Mouse (Mus musculus): ENCODE results near the gene Man1c1. TPM values are rescaled to one million over a fixed set of nuclear protein-coding genes. Genes with fewer than 3 reads are reported as not detected.

Man1c1 gene
- total and polyA plus RNA-seq, 3 experiments, result 0.05 TPM; not detected in 2

- peaks cover 84% of the 10 kb centered on the region for H3K36me3 ChIP-seq (replicated peaks)
- H3K9me3 ChIP-seq (replicated peaks), result no peaks in the 10 kb centered on the region
- ATAC-seq (ENCODE audit: extremely low read depth, insufficient number of reproducible peaks, low FRiP score, poor library complexity, severe bottlenecking) (no peak), DNase-seq (ENCODE audit: low spot score) (no peak)
- TF ChIP-seq POLR2AphosphoS5 (IDR thresholded peaks at IDR 0.05; ENCODE audit: insufficient replicate concordance, low read depth, low read length) (no peak), GATA2 (IDR thresholded peaks at IDR 0.05; ENCODE audit: borderline replicate concordance, low read depth, low read length) (no peak), TAL1 (conservative IDR thresholded peaks at IDR 0.05; ENCODE audit: low read depth, low read length) (no peak), GATA1 (IDR thresholded peaks at IDR 0.05; ENCODE audit: borderline replicate concordance, low read length) (no peak), CTCF (IDR thresholded peaks at IDR 0.05; ENCODE audit: low read depth, low read length) (no peak)
- no peak overlapping the region for H3K4me3 ChIP-seq (ENCODE audit: low read depth, low read length)
- no peaks in the 10 kb centered on the region for H3K27me3 ChIP-seq (ENCODE audit: insufficient read depth, low read length)
- H3K4me1 ChIP-seq (ENCODE audit: insufficient read depth, low read depth, low read length), result peaks cover 4% of the 10 kb centered on the region
Observed at GRCm38 (mm10) chr4:134739530-134739929, 35.4 kb upstream of the Man1c1 start.

- Histone ChIP-seq H3K9me3 (replicated peaks) (no peaks in the 10 kb centered on the region), H3K36me3 (replicated peaks) (peaks cover 63% of the 10 kb centered on the region), H3K4me3 (ENCODE audit: low read depth, low read length) (no peak overlapping the region), H3K27me3 (ENCODE audit: insufficient read depth, low read length) (peaks cover 5% of the 10 kb centered on the region; the same call in 1 of the 2 replicates), H3K4me1 (ENCODE audit: insufficient read depth, low read depth, low read length) (peaks cover 11% of the 10 kb centered on the region)
- DNase-seq (ENCODE audit: low spot score) (no peak), ATAC-seq (ENCODE audit: extremely low read depth, insufficient number of reproducible peaks, low FRiP score, poor library complexity, severe bottlenecking) (no peak)
- TF ChIP-seq CTCF (IDR thresholded peaks at IDR 0.05; ENCODE audit: low read depth, low read length) (no peak), TAL1 (conservative IDR thresholded peaks at IDR 0.05; ENCODE audit: low read depth, low read length) (no peak), GATA1 (IDR thresholded peaks at IDR 0.05; ENCODE audit: borderline replicate concordance, low read length) (no peak), GATA2 (IDR thresholded peaks at IDR 0.05; ENCODE audit: borderline replicate concordance, low read depth, low read length) (no peak), POLR2AphosphoS5 (IDR thresholded peaks at IDR 0.05; ENCODE audit: insufficient replicate concordance, low read depth, low read length) (no peak)
Observed at GRCm38 (mm10) chr4:134737365-134737910, 33.3 kb upstream of the Man1c1 start.

GRCm38 (mm10) chr4:134736147-134736546, 32.1 kb upstream of the Man1c1 start:
- peaks cover 9% of the 10 kb centered on the region; the same call in 1 of the 2 replicates for H3K27me3 ChIP-seq (ENCODE audit: insufficient read depth, low read length)
- ATAC-seq (ENCODE audit: extremely low read depth, insufficient number of reproducible peaks, low FRiP score, poor library complexity, severe bottlenecking), result no peak
- TF ChIP-seq GATA1 (IDR thresholded peaks at IDR 0.05; ENCODE audit: borderline replicate concordance, low read length) (no peak), GATA2 (IDR thresholded peaks at IDR 0.05; ENCODE audit: borderline replicate concordance, low read depth, low read length) (no peak), TAL1 (conservative IDR thresholded peaks at IDR 0.05; ENCODE audit: low read depth, low read length) (no peak), CTCF (IDR thresholded peaks at IDR 0.05; ENCODE audit: low read depth, low read length) (no peak), POLR2AphosphoS5 (IDR thresholded peaks at IDR 0.05; ENCODE audit: insufficient replicate concordance, low read depth, low read length) (no peak)
- no peak overlapping the region for H3K4me3 ChIP-seq (ENCODE audit: low read depth, low read length)
- no peaks in the 10 kb centered on the region for H3K9me3 ChIP-seq (replicated peaks)
- DNase-seq (ENCODE audit: low spot score), result no peak
- H3K4me1 ChIP-seq (ENCODE audit: insufficient read depth, low read depth, low read length), result peaks cover 11% of the 10 kb centered on the region
- H3K36me3 ChIP-seq (replicated peaks), result peaks cover 50% of the 10 kb centered on the region

- peaks cover 37% of the 10 kb centered on the region for H3K36me3 ChIP-seq (replicated peaks)
- H3K4me3 ChIP-seq (ENCODE audit: low read depth, low read length), result no peak overlapping the region; the same call in 1 of the 2 replicates
- DNase-seq (ENCODE audit: low spot score), result no peak
- H3K4me1 ChIP-seq (ENCODE audit: insufficient read depth, low read depth, low read length), result peaks cover 11% of the 10 kb centered on the region
- H3K27me3 ChIP-seq (ENCODE audit: insufficient read depth, low read length), result peaks cover 15% of the 10 kb centered on the region; the same call in 1 of the 2 replicates
- no peak for ATAC-seq (ENCODE audit: extremely low read depth, insufficient number of reproducible peaks, low FRiP score, poor library complexity, severe bottlenecking)
- no peaks in the 10 kb centered on the region for H3K9me3 ChIP-seq (replicated peaks)
- TF ChIP-seq GATA1 (IDR thresholded peaks at IDR 0.05; ENCODE audit: borderline replicate concordance, low read length) (no peak), TAL1 (conservative IDR thresholded peaks at IDR 0.05; ENCODE audit: low read depth, low read length) (no peak), POLR2AphosphoS5 (IDR thresholded peaks at IDR 0.05; ENCODE audit: insufficient replicate concordance, low read depth, low read length) (no peak), CTCF (IDR thresholded peaks at IDR 0.05; ENCODE audit: low read depth, low read length) (no peak), GATA2 (IDR thresholded peaks at IDR 0.05; ENCODE audit: borderline replicate concordance, low read depth, low read length) (no peak)
Observed at GRCm38 (mm10) chr4:134734629-134735081, 30.6 kb upstream of the Man1c1 start.

- H3K4me1 ChIP-seq (ENCODE audit: insufficient read depth, low read depth, low read length), result peaks cover 13% of the 10 kb centered on the region
- no peak for DNase-seq (ENCODE audit: low spot score)
- H3K4me3 ChIP-seq (ENCODE audit: low read depth, low read length), result no peak overlapping the region; the same call in 1 of the 2 replicates
- no peak for ATAC-seq (ENCODE audit: extremely low read depth, insufficient number of reproducible peaks, low FRiP score, poor library complexity, severe bottlenecking)
- peaks cover 15% of the 10 kb centered on the region for H3K27me3 ChIP-seq (ENCODE audit: insufficient read depth, low read length)
- H3K9me3 ChIP-seq (replicated peaks), result no peaks in the 10 kb centered on the region
- H3K36me3 ChIP-seq (replicated peaks), result peaks cover 34% of the 10 kb centered on the region
- no peak for TF ChIP-seq GATA2 (IDR thresholded peaks at IDR 0.05; ENCODE audit: borderline replicate concordance, low read depth, low read length)
- no peak for TF ChIP-seq TAL1 (conservative IDR thresholded peaks at IDR 0.05; ENCODE audit: low read depth, low read length)
- TF ChIP-seq POLR2AphosphoS5 (IDR thresholded peaks at IDR 0.05; ENCODE audit: insufficient replicate concordance, low read depth, low read length), result no peak
- TF ChIP-seq GATA1 (IDR thresholded peaks at IDR 0.05; ENCODE audit: borderline replicate concordance, low read length), result no peak
- no peak for TF ChIP-seq CTCF (IDR thresholded peaks at IDR 0.05; ENCODE audit: low read depth, low read length)
Observed at GRCm38 (mm10) chr4:134734038-134734628, 30.0 kb upstream of the Man1c1 start.

- no peak for DNase-seq (ENCODE audit: low spot score)
- no peak for ATAC-seq (ENCODE audit: extremely low read depth, insufficient number of reproducible peaks, low FRiP score, poor library complexity, severe bottlenecking)
- no peaks in the 10 kb centered on the region for H3K9me3 ChIP-seq (replicated peaks)
- peaks cover 13% of the 10 kb centered on the region for H3K4me1 ChIP-seq (ENCODE audit: insufficient read depth, low read depth, low read length)
- H3K27me3 ChIP-seq (ENCODE audit: insufficient read depth, low read length), result peaks cover 18% of the 10 kb centered on the region
- H3K4me3 ChIP-seq (ENCODE audit: low read depth, low read length), result no peak overlapping the region
- TF ChIP-seq TAL1 (conservative IDR thresholded peaks at IDR 0.05; ENCODE audit: low read depth, low read length) (no peak), GATA2 (IDR thresholded peaks at IDR 0.05; ENCODE audit: borderline replicate concordance, low read depth, low read length) (no peak), POLR2AphosphoS5 (IDR thresholded peaks at IDR 0.05; ENCODE audit: insufficient replicate concordance, low read depth, low read length) (no peak), GATA1 (IDR thresholded peaks at IDR 0.05; ENCODE audit: borderline replicate concordance, low read length) (no peak), CTCF (IDR thresholded peaks at IDR 0.05; ENCODE audit: low read depth, low read length) (no peak)
- peaks cover 27% of the 10 kb centered on the region for H3K36me3 ChIP-seq (replicated peaks)
Observed at GRCm38 (mm10) chr4:134733371-134733770, 29.3 kb upstream of the Man1c1 start.

All from G1E (cell line).